Mouse (Mus musculus): ENCODE measurements at regions not wholly inside any gene's neighbourhood (a gene's known extent, or its start where the extent isn't known, plus 50 kb on each side); places are given as distances from the start of the nearest gene placed in this dataset.

- DNase-seq (ENCODE audit: low spot score), result no peak
Observed at GRCm38 (mm10) chr4:72328282-72329025, 127.7 kb upstream of the Tle1 start.

GRCm38 (mm10) chr4:72324913-72325312 is 124.2 kb upstream of the Tle1 start:
- H3K4me2 ChIP-seq (replicated peaks), result no peak overlapping the region
- DNase-seq (ENCODE audit: low spot score) (no peak), ATAC-seq (ENCODE audit: low FRiP score) (no peak)
- H3K36me3 ChIP-seq (replicated peaks; ENCODE audit: control insufficient read depth, insufficient read depth), result no peaks in the 10 kb centered on the region
- no peak overlapping the region for H3K27ac ChIP-seq
- no peaks in the 10 kb centered on the region for H3K4me1 ChIP-seq (replicated peaks; ENCODE audit: control insufficient read depth, insufficient read depth, low read length)
- H3K27me3 ChIP-seq (ENCODE audit: control insufficient read depth, insufficient read depth, low read length), result no peaks in the 10 kb centered on the region
- no peak overlapping the region for H3K4me3 ChIP-seq (replicated peaks; ENCODE audit: low read length)
- no peaks in the 10 kb centered on the region for H3K9me3 ChIP-seq (ENCODE audit: control insufficient read depth, low read length)
- H3K9ac ChIP-seq, result no peak overlapping the region

More at GRCm38 (mm10) chr4:72328282-72329025, 127.7 kb upstream of the Tle1 start:
- no peaks in the 10 kb centered on the region for H3K27me3 ChIP-seq (ENCODE audit: control insufficient read depth, insufficient read depth, low read length)
- ATAC-seq (ENCODE audit: low FRiP score), result peak; percentile 59; the same call in 1 of the 2 replicates
- whole genome bisulfite sequencing, result 100% methylated on average over 2 of the region's 2 CpGs
- H3K9me3 ChIP-seq (ENCODE audit: control insufficient read depth, low read length), result 0 out of 2 replicates have a peak, but pooled peaks cover 2% of the 10 kb centered on the region
- no peak overlapping the region for H3K4me2 ChIP-seq (replicated peaks)
- H3K36me3 ChIP-seq (replicated peaks; ENCODE audit: control insufficient read depth, insufficient read depth), result no peaks in the 10 kb centered on the region
- no peak overlapping the region for H3K9ac ChIP-seq
- H3K4me3 ChIP-seq (replicated peaks; ENCODE audit: low read length), result no peak overlapping the region
- no peaks in the 10 kb centered on the region for H3K4me1 ChIP-seq (replicated peaks; ENCODE audit: control insufficient read depth, insufficient read depth, low read length)
- no peak overlapping the region for H3K27ac ChIP-seq

GRCm38 (mm10) chr4:72285112-72285675 is 84.5 kb upstream of the Tle1 start:
- DNase-seq (ENCODE audit: low spot score), result no peak
- no peaks in the 10 kb centered on the region for H3K9me3 ChIP-seq (ENCODE audit: control insufficient read depth, low read length)
- no peaks in the 10 kb centered on the region for H3K36me3 ChIP-seq (replicated peaks; ENCODE audit: control insufficient read depth, insufficient read depth)
- 51% methylated on average over 1 of the region's 1 CpGs for WGBS
- H3K4me3 ChIP-seq (replicated peaks; ENCODE audit: low read length), result no peak overlapping the region
- no peaks in the 10 kb centered on the region for H3K4me1 ChIP-seq (replicated peaks; ENCODE audit: control insufficient read depth, insufficient read depth, low read length)
- no peak overlapping the region for H3K4me2 ChIP-seq (replicated peaks)
- no peaks in the 10 kb centered on the region for H3K27me3 ChIP-seq (ENCODE audit: control insufficient read depth, insufficient read depth, low read length)
- H3K9ac ChIP-seq, result no peak overlapping the region
- H3K27ac ChIP-seq, result no peak overlapping the region
- ATAC-seq (ENCODE audit: low FRiP score), result no peak

GRCm38 (mm10) chr4:72250531-72250930 is 49.8 kb upstream of the Tle1 start:
- H3K36me3 ChIP-seq (replicated peaks; ENCODE audit: control insufficient read depth, insufficient read depth), result no peaks in the 10 kb centered on the region
- no peak for ATAC-seq (ENCODE audit: low FRiP score)
- no peak overlapping the region for H3K9ac ChIP-seq
- H3K4me1 ChIP-seq (replicated peaks; ENCODE audit: control insufficient read depth, insufficient read depth, low read length), result no peaks in the 10 kb centered on the region
- H3K27me3 ChIP-seq (ENCODE audit: control insufficient read depth, insufficient read depth, low read length), result no peaks in the 10 kb centered on the region
- H3K9me3 ChIP-seq (ENCODE audit: control insufficient read depth, low read length), result no peaks in the 10 kb centered on the region
- H3K27ac ChIP-seq, result no peak overlapping the region
- H3K4me2 ChIP-seq (replicated peaks), result no peak overlapping the region
- WGBS, result 96% methylated on average over 1 of the region's 1 CpGs
- no peak overlapping the region for H3K4me3 ChIP-seq (replicated peaks; ENCODE audit: low read length)
- no peak for DNase-seq (ENCODE audit: low spot score)

Measured in hindbrain, embryonic 14.5 days (tissue).